ENCODE assay signal across 8 mouse cellular contexts in the genomic region with DNA sequence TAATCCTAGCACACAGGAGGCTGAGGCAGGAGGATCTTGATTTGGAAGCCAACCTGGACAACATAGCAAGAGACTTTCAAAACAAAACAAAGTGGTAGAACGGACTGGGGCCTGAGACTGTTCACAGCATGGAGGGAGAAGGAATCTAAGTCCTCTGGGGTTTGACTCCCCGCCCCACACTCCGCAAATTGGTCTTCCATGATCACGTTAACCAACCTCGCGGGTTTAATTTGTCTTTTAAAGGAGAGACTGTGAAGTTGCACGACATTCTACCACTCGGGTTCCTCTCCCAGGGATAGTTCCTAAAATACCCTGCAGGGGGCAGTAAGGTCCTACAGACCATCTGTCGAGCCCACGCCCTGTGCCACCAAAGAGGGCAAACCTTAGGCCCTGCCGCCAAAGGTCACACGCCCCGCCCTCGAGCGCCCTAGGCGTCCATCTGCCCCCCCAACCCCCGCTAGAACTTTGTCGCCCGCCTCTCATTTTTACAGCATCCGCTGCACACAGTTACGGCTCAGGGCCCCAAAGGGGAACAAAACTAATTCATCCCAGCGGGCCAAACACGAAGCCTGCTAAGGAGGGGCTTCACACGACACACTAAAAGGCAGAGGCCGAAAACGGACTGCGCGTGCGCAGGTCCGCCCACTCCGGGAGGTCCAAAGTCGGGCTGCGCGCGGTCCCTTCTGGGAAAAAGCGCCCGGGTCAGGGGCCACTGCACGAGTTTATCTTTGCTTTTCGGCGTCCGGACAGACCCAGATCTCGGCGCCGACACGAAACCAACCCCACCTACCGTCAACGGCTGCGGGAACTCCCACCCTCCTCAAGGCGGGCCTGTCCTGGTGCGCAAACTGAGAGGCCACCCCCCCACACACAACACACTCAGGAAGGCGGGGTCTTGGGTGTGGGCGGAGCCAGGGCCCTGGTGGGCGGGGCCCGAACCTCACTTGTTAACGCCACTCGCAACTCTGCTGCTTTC. TPM values are rescaled to one million over a fixed set of nuclear protein-coding genes. Genes with fewer than 3 reads are reported as not detected.
A peak's percentile ranks its signal among the peaks of the same experiment; 100 is the strongest.
DNase-seq lines count a peak whose midpoint lies in the region; ATAC-seq and TF ChIP-seq lines count a peak whose summit lies in the region.

A gene (minus strand): TSS at position 855 of the 976 bp plus-strand sequence.

- H3K27me3 ChIP-seq in heart, embryonic 15.5 days: no peaks in the 10 kb centered on the region
- no peaks in the 10 kb centered on the region for H3K27me3 ChIP-seq in liver, embryonic 14.5 days (ENCODE audit: control insufficient read depth, insufficient read depth, low read length)
- H3K27me3 ChIP-seq in neural tube, embryonic 11.5 days (ENCODE audit: control insufficient read depth, insufficient read depth, low read length): no peaks in the 10 kb centered on the region
- H3K27me3 ChIP-seq in stomach, postnatal 0 days (ENCODE audit: control insufficient read depth, insufficient read depth, low read length): no peaks in the 10 kb centered on the region

- H3K4me3 ChIP-seq in brown adipose tissue, adult 24 weeks (ENCODE audit: insufficient read depth, low read depth, low read length): peak within 1 kb of the TSS; percentile 83
- peak within 1 kb of the TSS; percentile 72 for H3K4me3 ChIP-seq in heart, embryonic 15.5 days
- H3K4me3 ChIP-seq in liver, embryonic 14.5 days (ENCODE audit: insufficient read depth in 1 of 2, low read depth in 2 of 2, low read length in 2 of 2): peak within 1 kb of the TSS; percentile 69 to 72
- H3K4me3 ChIP-seq in neural tube, embryonic 11.5 days (ENCODE audit: low read depth, low read length): peak within 1 kb of the TSS; percentile 48
- peak within 1 kb of the TSS; percentile 51 for H3K4me3 ChIP-seq in stomach, postnatal 0 days (ENCODE audit: low read depth, low read length)

- 1% methylated on average over 56 of the region's 56 CpGs for WGBS in heart, embryonic 15.5 days
- 2% methylated on average over 56 of the region's 56 CpGs for WGBS in liver, embryonic 14.5 days (ENCODE audit: insufficient replicate concordance)
- WGBS in neural tube, embryonic 11.5 days: 2% methylated on average over 56 of the region's 56 CpGs
- 1% methylated on average over 56 of the region's 56 CpGs for WGBS in stomach, postnatal 0 days

- H3K27ac ChIP-seq in brown adipose tissue, adult 24 weeks (replicated peaks; ENCODE audit: low read depth, low read length): peak within 1 kb of the TSS; percentile 96
- H3K27ac ChIP-seq in heart, embryonic 15.5 days: peak within 1 kb of the TSS; percentile 98
- H3K27ac ChIP-seq in liver, embryonic 14.5 days: peak within 1 kb of the TSS; percentile 96
- H3K27ac ChIP-seq in neural tube, embryonic 11.5 days (ENCODE audit: low read depth, low read length): peak within 1 kb of the TSS; percentile 86
- H3K27ac ChIP-seq in stomach, postnatal 0 days (replicated peaks): peak within 1 kb of the TSS; percentile 97

- peak; percentile 97 for ATAC-seq in heart, embryonic 15.5 days (replicated peaks; ENCODE audit: insufficient number of reproducible peaks, insufficient read depth, low FRiP score, low read depth)
- ATAC-seq in liver, embryonic 14.5 days (ENCODE audit: insufficient read depth): peak; percentile 96
- ATAC-seq in neural tube, embryonic 11.5 days (ENCODE audit: insufficient read depth, low FRiP score, low TSS enrichment): peak; percentile 93
- ATAC-seq in stomach, postnatal 0 days (ENCODE audit: low FRiP score, low TSS enrichment): peak; percentile 97

- peak; percentile 94 for TF ChIP-seq CTCF in liver, embryonic 14.5 days (IDR thresholded peaks at IDR 0.05; ENCODE audit: low read depth)
- peak; percentile 90 for TF ChIP-seq CTCF in stomach, postnatal 0 days (IDR thresholded peaks at IDR 0.05; ENCODE audit: low read depth)

- peak; percentile 98 for DNase-seq in CD4-positive, CD25-positive, alpha-beta regulatory T cell, adult 2 months (ENCODE audit: low read depth, low spot score)
- DNase-seq in fibroblast of lung, adult 2 months (ENCODE audit: low read depth): peak; percentile 88
- peak; percentile 97 to 98 for DNase-seq in kidney, postnatal 25 days
- peak; percentile 92 to 95 (median 93) for DNase-seq in liver, embryonic 14.5 days (ENCODE audit: low read depth in 3 of 3, low spot score in 3 of 3)
- DNase-seq in neural tube, embryonic 11.5 days (ENCODE audit: low spot score): peak; percentile 99
- DNase-seq in stomach, postnatal 0 days (ENCODE audit: low spot score): peak; percentile 98

- H3K9ac ChIP-seq in heart, embryonic 15.5 days: peak within 1 kb of the TSS; percentile 71
- peak within 1 kb of the TSS; percentile 76 for H3K9ac ChIP-seq in liver, embryonic 14.5 days (replicated peaks)
- H3K9ac ChIP-seq in neural tube, embryonic 11.5 days (ENCODE audit: low read length): peak within 1 kb of the TSS; percentile 58
- H3K9ac ChIP-seq in stomach, postnatal 0 days (ENCODE audit: low read length): peak within 1 kb of the TSS; percentile 62

- H3K4me2 ChIP-seq in heart, embryonic 15.5 days: peak within 1 kb of the TSS; percentile 73
- H3K4me2 ChIP-seq in liver, embryonic 14.5 days (ENCODE audit: low read depth): peak within 1 kb of the TSS; percentile 88
- peak within 1 kb of the TSS; percentile 50 for H3K4me2 ChIP-seq in neural tube, embryonic 11.5 days (ENCODE audit: low read depth)
- H3K4me2 ChIP-seq in stomach, postnatal 0 days (replicated peaks; ENCODE audit: low read depth): peak within 1 kb of the TSS; percentile 51

- H3K4me1 ChIP-seq in brown adipose tissue, adult 24 weeks (ENCODE audit: control insufficient read depth, insufficient read depth, insufficient read length, low read length): peaks cover 3% of the 10 kb centered on the region; the same call in 1 of the 2 replicates
- H3K4me1 ChIP-seq in heart, embryonic 15.5 days (replicated peaks): peaks cover 9% of the 10 kb centered on the region
- peaks cover 12 to 15% of the 10 kb centered on the region in 2 experiments for H3K4me1 ChIP-seq in liver, embryonic 14.5 days (replicated peaks; ENCODE audit: control insufficient read depth in 2 of 2, insufficient read depth in 2 of 2, low read length in 1 of 2)
- no peaks in the 10 kb centered on the region for H3K4me1 ChIP-seq in neural tube, embryonic 11.5 days (ENCODE audit: control insufficient read depth, insufficient read depth, low read length)
- H3K4me1 ChIP-seq in stomach, postnatal 0 days (replicated peaks; ENCODE audit: control insufficient read depth, insufficient read depth): peaks cover 4% of the 10 kb centered on the region

- no peaks in the 10 kb centered on the region for H3K9me3 ChIP-seq in heart, embryonic 15.5 days (replicated peaks)
- H3K9me3 ChIP-seq in liver, embryonic 14.5 days (ENCODE audit: control insufficient read depth, low read length): no peaks in the 10 kb centered on the region
- H3K9me3 ChIP-seq in neural tube, embryonic 11.5 days (ENCODE audit: control insufficient read depth, low read length): no peaks in the 10 kb centered on the region
- no peaks in the 10 kb centered on the region for H3K9me3 ChIP-seq in stomach, postnatal 0 days (ENCODE audit: control insufficient read depth, low read length)

- H3K36me3 ChIP-seq in heart, embryonic 15.5 days: no peaks in the 10 kb centered on the region
- no peaks in the 10 kb centered on the region for H3K36me3 ChIP-seq in liver, embryonic 14.5 days (replicated peaks; ENCODE audit: control insufficient read depth, insufficient read depth, low read depth)
- H3K36me3 ChIP-seq in neural tube, embryonic 11.5 days (ENCODE audit: control insufficient read depth, insufficient read depth, low read length): no peaks in the 10 kb centered on the region
- H3K36me3 ChIP-seq in stomach, postnatal 0 days (ENCODE audit: control insufficient read depth, insufficient read depth, low read length): no peaks in the 10 kb centered on the region

- TF ChIP-seq EP300 in liver, embryonic 14.5 days (IDR thresholded peaks at IDR 0.05; ENCODE audit: low read depth): peak; percentile 52
- peak; percentile 17 for TF ChIP-seq EP300 in stomach, postnatal 0 days (optimal IDR thresholded peaks at IDR 0.05)

RNA-seq across cellular contexts. Expression of the gene that starts here (rescaled TPM):
- 7.3 and 8.2 TPM in 2 replicates for polyA plus RNA-seq in brown adipose tissue, adult 24 weeks (2012; ENCODE audit: insufficient read depth, insufficient read length, missing spikeins)
- 7.2 and 8.9 TPM in 2 replicates for polyA plus RNA-seq in heart, embryonic 15.5 days (2015; fragmentation: Nextera tagmentation; extraction: Ambion mirVana)
- 1.3 and 2.0 TPM in 2 replicates for polyA plus RNA-seq in liver, embryonic 14.5 days (2012; rRNA removed)
- 5.2 and 7.2 TPM in 2 replicates for polyA plus RNA-seq in liver, embryonic 14.5 days (2014; fragmentation: Nextera tagmentation; extraction: Ambion mirVana)
- polyA plus RNA-seq in neural tube, embryonic 11.5 days (2014; fragmentation: Nextera tagmentation; extraction: Ambion mirVana): 12.1 and 13.9 TPM in 2 replicates
- polyA plus RNA-seq in stomach, postnatal 0 days (2015; fragmentation: Nextera tagmentation; extraction: Ambion mirVana): 3.5 and 4.2 TPM in 2 replicates

Comparison
In these comparisons a context has a peak if more than half of its experiments do, and no peak if none do; other contexts are left out.
1. Peak in every context shown above with its lines: DNase-seq, ATAC-seq, H3K4me3 ChIP-seq and H3K27ac ChIP-seq.